Mouse (Mus musculus) kidney, adult 2 months (tissue): ENCODE results near the gene Bace1.

Experiments used
- CTCF ChIP-seq: fragments of 200-500 bp; conservative IDR thresholded peaks from 2 replicates; pipeline ENCODE4 v1.5.1; 2011; ENCODE audit warnings: low read depth, mild to moderate bottlenecking, control low read depth, low read length, moderate library complexity, mixed read lengths; ENCODE audit not compliant: insufficient read depth, insufficient read length
- POLR2A ChIP-seq: fragments of 200-500 bp; IDR thresholded peaks from one replicate; pipeline ENCODE4 v1.6.1; 2011; ENCODE audit warnings: low read depth, low read length, control low read depth

DNA sequence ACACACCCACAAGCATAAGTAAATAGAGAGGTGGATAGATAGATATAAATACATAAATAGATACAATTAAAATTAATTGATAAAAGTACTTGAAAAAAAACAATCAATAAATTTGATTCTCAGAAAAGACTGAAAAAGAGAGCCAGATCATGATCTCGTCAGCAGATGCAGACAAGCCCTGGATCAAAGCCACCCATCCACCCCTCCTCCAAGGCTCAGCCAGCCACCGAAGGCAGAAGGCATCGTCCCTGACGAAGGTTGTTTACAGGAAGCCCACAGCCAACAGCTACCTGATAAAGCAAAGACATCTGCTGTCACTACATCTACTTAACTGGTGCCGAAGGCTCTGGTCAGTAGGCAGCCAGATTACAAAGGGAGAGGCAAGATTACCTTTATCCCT is 26.4 kb upstream of the Bace1 start:
- TF ChIP-seq POLR2A (no peak), CTCF (no peak)
